Mouse (Mus musculus): Measurements from ENCODE around the gene Kcnk15. TPM values are rescaled to one million over a fixed set of nuclear protein-coding genes. Genes with fewer than 3 reads are reported as not detected.
A peak's percentile ranks its signal among the peaks of the same experiment; 100 is the strongest.

The Kcnk15 gene
- polyA plus RNA-seq, 1 experiment from 2014 or later: 0.11 TPM

- Histone ChIP-seq H3K27ac (ENCODE audit: low read depth, low read length) (no peak overlapping the region), H3K4me2 (ENCODE audit: low read depth, low read length) (no peak overlapping the region), H3K4me3 (ENCODE audit: low read depth, low read length) (no peak overlapping the region), H3K9ac (replicated peaks; ENCODE audit: low read depth, low read length) (no peak overlapping the region), H3K27me3 (ENCODE audit: control insufficient read depth, insufficient read depth, low read length) (no peaks in the 10 kb centered on the region), H3K36me3 (ENCODE audit: control insufficient read depth, insufficient read depth, low read length) (no peaks in the 10 kb centered on the region), H3K9me3 (ENCODE audit: control insufficient read depth, low read length) (no peaks in the 10 kb centered on the region), H3K4me1 (ENCODE audit: control insufficient read depth, insufficient read depth, low read length) (no peaks in the 10 kb centered on the region)
- no peak for ATAC-seq (ENCODE audit: low read depth)
- WGBS: 92% methylated on average over 1 of the region's 1 CpGs
Measured at GRCm38 (mm10) chr2:163825861-163826260, 27.6 kb upstream of the Kcnk15 start.

GRCm38 (mm10) chr2:163826494-163826893 lies 27.0 kb upstream of the Kcnk15 start:
- H3K27ac ChIP-seq (ENCODE audit: low read depth, low read length): no peak overlapping the region
- no peak overlapping the region for H3K4me3 ChIP-seq (ENCODE audit: low read depth, low read length)
- no peaks in the 10 kb centered on the region for H3K36me3 ChIP-seq (ENCODE audit: control insufficient read depth, insufficient read depth, low read length)
- no peaks in the 10 kb centered on the region for H3K9me3 ChIP-seq (ENCODE audit: control insufficient read depth, low read length)
- no peak overlapping the region for H3K9ac ChIP-seq (replicated peaks; ENCODE audit: low read depth, low read length)
- H3K4me1 ChIP-seq (ENCODE audit: control insufficient read depth, insufficient read depth, low read length): no peaks in the 10 kb centered on the region
- WGBS: 55% methylated on average over 5 of the region's 5 CpGs
- ATAC-seq (ENCODE audit: low read depth): no peak
- no peak overlapping the region for H3K4me2 ChIP-seq (ENCODE audit: low read depth, low read length)
- no peaks in the 10 kb centered on the region for H3K27me3 ChIP-seq (ENCODE audit: control insufficient read depth, insufficient read depth, low read length)

GRCm38 (mm10) chr2:163831163-163831562 lies 22.3 kb upstream of the Kcnk15 start:
- WGBS: 62% methylated on average over 1 of the region's 1 CpGs
- ATAC-seq (ENCODE audit: low read depth): no peak
- no peak overlapping the region for H3K9ac ChIP-seq (replicated peaks; ENCODE audit: low read depth, low read length)
- H3K27ac ChIP-seq (ENCODE audit: low read depth, low read length): no peak overlapping the region
- no peak overlapping the region for H3K4me3 ChIP-seq (ENCODE audit: low read depth, low read length)
- H3K27me3 ChIP-seq (ENCODE audit: control insufficient read depth, insufficient read depth, low read length): no peaks in the 10 kb centered on the region
- no peaks in the 10 kb centered on the region for H3K36me3 ChIP-seq (ENCODE audit: control insufficient read depth, insufficient read depth, low read length)
- H3K4me2 ChIP-seq (ENCODE audit: low read depth, low read length): no peak overlapping the region
- no peaks in the 10 kb centered on the region for H3K4me1 ChIP-seq (ENCODE audit: control insufficient read depth, insufficient read depth, low read length)
- no peaks in the 10 kb centered on the region for H3K9me3 ChIP-seq (ENCODE audit: control insufficient read depth, low read length)

GRCm38 (mm10) chr2:163838043-163838442 lies 15.4 kb upstream of the Kcnk15 start:
- Histone ChIP-seq H3K36me3 (ENCODE audit: control insufficient read depth, insufficient read depth, low read length) (no peaks in the 10 kb centered on the region), H3K9ac (replicated peaks; ENCODE audit: low read depth, low read length) (no peak overlapping the region), H3K9me3 (ENCODE audit: control insufficient read depth, low read length) (no peaks in the 10 kb centered on the region), H3K27me3 (ENCODE audit: control insufficient read depth, insufficient read depth, low read length) (no peaks in the 10 kb centered on the region), H3K27ac (ENCODE audit: low read depth, low read length) (no peak overlapping the region), H3K4me2 (ENCODE audit: low read depth, low read length) (no peak overlapping the region), H3K4me3 (ENCODE audit: low read depth, low read length) (no peak overlapping the region), H3K4me1 (ENCODE audit: control insufficient read depth, insufficient read depth, low read length) (no peaks in the 10 kb centered on the region)
- no peak for ATAC-seq (ENCODE audit: low read depth)
- 32% methylated on average over 9 of the region's 9 CpGs for WGBS

- WGBS: 49% methylated on average over 6 of the region's 6 CpGs
- H3K36me3 ChIP-seq (ENCODE audit: control insufficient read depth, insufficient read depth, low read length): no peaks in the 10 kb centered on the region
- no peaks in the 10 kb centered on the region for H3K4me1 ChIP-seq (ENCODE audit: control insufficient read depth, insufficient read depth, low read length)
- H3K9me3 ChIP-seq (ENCODE audit: control insufficient read depth, low read length): no peaks in the 10 kb centered on the region
- H3K9ac ChIP-seq (replicated peaks; ENCODE audit: low read depth, low read length): no peak overlapping the region
- no peak overlapping the region for H3K4me3 ChIP-seq (ENCODE audit: low read depth, low read length)
- H3K27ac ChIP-seq (ENCODE audit: low read depth, low read length): no peak overlapping the region
- H3K4me2 ChIP-seq (ENCODE audit: low read depth, low read length): no peak overlapping the region
- no peaks in the 10 kb centered on the region for H3K27me3 ChIP-seq (ENCODE audit: control insufficient read depth, insufficient read depth, low read length)
- ATAC-seq (ENCODE audit: low read depth): no peak
Measured at GRCm38 (mm10) chr2:163839519-163839918, 13.9 kb upstream of the Kcnk15 start.

- no peaks in the 10 kb centered on the region for H3K4me1 ChIP-seq (ENCODE audit: control insufficient read depth, insufficient read depth, low read length)
- no peak overlapping the region for H3K27ac ChIP-seq (ENCODE audit: low read depth, low read length)
- no peak overlapping the region for H3K4me3 ChIP-seq (ENCODE audit: low read depth, low read length)
- no peak overlapping the region for H3K4me2 ChIP-seq (ENCODE audit: low read depth, low read length)
- no peaks in the 10 kb centered on the region for H3K9me3 ChIP-seq (ENCODE audit: control insufficient read depth, low read length)
- no peaks in the 10 kb centered on the region for H3K36me3 ChIP-seq (ENCODE audit: control insufficient read depth, insufficient read depth, low read length)
- WGBS: 58% methylated on average over 4 of the region's 4 CpGs
- no peaks in the 10 kb centered on the region for H3K27me3 ChIP-seq (ENCODE audit: control insufficient read depth, insufficient read depth, low read length)
- H3K9ac ChIP-seq (replicated peaks; ENCODE audit: low read depth, low read length): no peak overlapping the region
- ATAC-seq (ENCODE audit: low read depth): no peak
Measured at GRCm38 (mm10) chr2:163842043-163842442, 11.4 kb upstream of the Kcnk15 start.

- no peak for ATAC-seq (ENCODE audit: low read depth)
- Histone ChIP-seq H3K27ac (ENCODE audit: low read depth, low read length) (no peak overlapping the region), H3K9ac (replicated peaks; ENCODE audit: low read depth, low read length) (no peak overlapping the region), H3K9me3 (ENCODE audit: control insufficient read depth, low read length) (no peaks in the 10 kb centered on the region), H3K4me3 (ENCODE audit: low read depth, low read length) (no peak overlapping the region), H3K4me1 (ENCODE audit: control insufficient read depth, insufficient read depth, low read length) (no peaks in the 10 kb centered on the region), H3K36me3 (ENCODE audit: control insufficient read depth, insufficient read depth, low read length) (no peaks in the 10 kb centered on the region), H3K27me3 (ENCODE audit: control insufficient read depth, insufficient read depth, low read length) (peaks cover 40% of the 10 kb centered on the region), H3K4me2 (ENCODE audit: low read depth, low read length) (no peak overlapping the region)
- 76% methylated on average over 6 of the region's 6 CpGs for WGBS
Measured at GRCm38 (mm10) chr2:163857233-163857632, 3.8 kb downstream of the Kcnk15 start.

GRCm38 (mm10) chr2:163858254-163858947 lies 5.0 kb downstream of the Kcnk15 start:
- WGBS: 14% methylated on average over 50 of the region's 50 CpGs
- no peak overlapping the region; the same call in 1 of the 2 replicates for H3K4me3 ChIP-seq (ENCODE audit: low read depth, low read length)
- peak; percentile 77 for ATAC-seq (ENCODE audit: low read depth)
- H3K9ac ChIP-seq (replicated peaks; ENCODE audit: low read depth, low read length): no peak overlapping the region
- H3K9me3 ChIP-seq (ENCODE audit: control insufficient read depth, low read length): no peaks in the 10 kb centered on the region
- H3K36me3 ChIP-seq (ENCODE audit: control insufficient read depth, insufficient read depth, low read length): no peaks in the 10 kb centered on the region
- no peak overlapping the region for H3K27ac ChIP-seq (ENCODE audit: low read depth, low read length)
- peaks cover 33% of the 10 kb centered on the region for H3K27me3 ChIP-seq (ENCODE audit: control insufficient read depth, insufficient read depth, low read length)
- H3K4me1 ChIP-seq (ENCODE audit: control insufficient read depth, insufficient read depth, low read length): no peaks in the 10 kb centered on the region
- peak overlapping the region; percentile 33 for H3K4me2 ChIP-seq (ENCODE audit: low read depth, low read length)

GRCm38 (mm10) chr2:163865311-163865710 lies 11.9 kb downstream of the Kcnk15 start:
- H3K36me3 ChIP-seq (ENCODE audit: control insufficient read depth, insufficient read depth, low read length): no peaks in the 10 kb centered on the region
- no peak overlapping the region for H3K27ac ChIP-seq (ENCODE audit: low read depth, low read length)
- 98% methylated on average over 5 of the region's 5 CpGs for WGBS
- no peaks in the 10 kb centered on the region for H3K27me3 ChIP-seq (ENCODE audit: control insufficient read depth, insufficient read depth, low read length)
- H3K9ac ChIP-seq (replicated peaks; ENCODE audit: low read depth, low read length): no peak overlapping the region
- H3K4me3 ChIP-seq (ENCODE audit: low read depth, low read length): no peak overlapping the region
- no peak overlapping the region for H3K4me2 ChIP-seq (ENCODE audit: low read depth, low read length)
- H3K9me3 ChIP-seq (ENCODE audit: control insufficient read depth, low read length): no peaks in the 10 kb centered on the region
- no peak for ATAC-seq (ENCODE audit: low read depth)
- H3K4me1 ChIP-seq (ENCODE audit: control insufficient read depth, insufficient read depth, low read length): peaks cover 4% of the 10 kb centered on the region; the same call in 1 of the 2 replicates
